Mouse (Mus musculus): ENCODE measurements at regions not wholly inside any gene's neighbourhood (a gene's known extent, or its start where the extent isn't known, plus 50 kb on each side); places are given as distances from the start of the nearest gene placed in this dataset.

DNA sequence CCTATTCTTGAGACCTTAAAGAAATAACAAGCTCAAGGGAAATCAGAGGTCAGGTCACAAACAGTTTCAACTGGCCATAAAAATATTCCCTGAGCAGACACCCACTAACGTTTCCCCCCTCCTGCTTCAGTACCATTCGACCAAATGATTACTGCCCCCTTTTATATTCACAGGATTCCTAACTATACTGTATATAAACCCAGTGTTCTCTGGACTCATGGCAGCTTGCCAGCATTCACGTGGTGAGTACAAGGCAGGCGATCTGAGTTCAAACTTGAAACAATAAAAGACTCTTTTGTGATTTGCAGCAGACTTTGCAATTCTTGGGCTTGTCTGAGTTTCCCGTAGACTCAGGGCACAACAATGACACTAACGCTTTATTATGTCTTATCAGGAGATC, 989.0 kb upstream of the H2afb3 start:
- no peaks in the 10 kb centered on the region for H3K36me3 ChIP-seq (ENCODE audit: control insufficient read depth, insufficient read depth, low read length)
- no peak overlapping the region for H3K4me3 ChIP-seq (ENCODE audit: control insufficient read depth, low read depth, low read length)
- H3K27me3 ChIP-seq (ENCODE audit: control insufficient read depth, insufficient read depth, low read length): no peaks in the 10 kb centered on the region
- no peaks in the 10 kb centered on the region for H3K4me1 ChIP-seq (ENCODE audit: control insufficient read depth, insufficient read depth, low read length)
- H3K27ac ChIP-seq (ENCODE audit: control insufficient read depth, insufficient read depth, low read depth, low read length): no peak overlapping the region
- no peak for TF ChIP-seq CTCF (IDR thresholded peaks at IDR 0.05; ENCODE audit: control insufficient read depth, insufficient read depth, insufficient replicate concordance, low read depth, low read length)
- no peak for TF ChIP-seq POLR2A (IDR thresholded peaks at IDR 0.05; ENCODE audit: control insufficient read depth, low read depth, low read length)

- no peaks in the 10 kb centered on the region for H3K36me3 ChIP-seq (ENCODE audit: control insufficient read depth, insufficient read depth, low read length)
- no peak overlapping the region for H3K4me3 ChIP-seq (ENCODE audit: control insufficient read depth, low read depth, low read length)
Observed at GRCm38 (mm10) chrX:121291239-121291638, 978.3 kb upstream of the H2afb3 start.

DNA sequence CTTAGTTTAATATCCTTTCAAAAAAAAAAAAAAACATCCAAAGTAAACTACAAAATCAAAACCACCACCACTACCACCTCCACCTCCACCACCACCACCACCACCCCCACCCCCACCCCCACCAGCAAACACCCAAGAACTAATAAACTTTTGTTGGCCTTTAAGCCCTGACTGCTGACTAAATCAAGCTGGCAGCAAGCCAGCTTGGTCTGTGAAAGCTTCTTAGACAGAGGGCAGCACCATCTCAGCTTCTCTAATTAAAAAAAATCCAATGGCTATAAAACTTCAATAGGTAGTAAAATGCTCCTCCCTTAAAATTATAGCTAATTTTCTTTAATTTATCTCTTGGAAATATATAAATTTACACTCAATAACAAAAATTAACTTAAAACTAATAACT, 957.2 kb upstream of the H2afb3 start:
- Histone ChIP-seq H3K36me3 (ENCODE audit: control insufficient read depth, insufficient read depth, low read length) (no peaks in the 10 kb centered on the region), H3K27ac (ENCODE audit: control insufficient read depth, insufficient read depth, low read depth, low read length) (no peak overlapping the region), H3K4me3 (ENCODE audit: control insufficient read depth, low read depth, low read length) (no peak overlapping the region), H3K27me3 (ENCODE audit: control insufficient read depth, insufficient read depth, low read length) (no peaks in the 10 kb centered on the region), H3K4me1 (ENCODE audit: control insufficient read depth, insufficient read depth, low read length) (no peaks in the 10 kb centered on the region)
- TF ChIP-seq CTCF (IDR thresholded peaks at IDR 0.05; ENCODE audit: control insufficient read depth, insufficient read depth, insufficient replicate concordance, low read depth, low read length) (no peak), POLR2A (IDR thresholded peaks at IDR 0.05; ENCODE audit: control insufficient read depth, low read depth, low read length) (no peak)

More at GRCm38 (mm10) chrX:121291239-121291638, 978.3 kb upstream of the H2afb3 start:
- no peak for TF ChIP-seq POLR2A (IDR thresholded peaks at IDR 0.05; ENCODE audit: control insufficient read depth, low read depth, low read length)
- TF ChIP-seq CTCF (IDR thresholded peaks at IDR 0.05; ENCODE audit: control insufficient read depth, insufficient read depth, insufficient replicate concordance, low read depth, low read length): no peak
- H3K4me1 ChIP-seq (ENCODE audit: control insufficient read depth, insufficient read depth, low read length): no peaks in the 10 kb centered on the region
- H3K27ac ChIP-seq (ENCODE audit: control insufficient read depth, insufficient read depth, low read depth, low read length): no peak overlapping the region
- no peaks in the 10 kb centered on the region for H3K27me3 ChIP-seq (ENCODE audit: control insufficient read depth, insufficient read depth, low read length)

- TF ChIP-seq POLR2A (IDR thresholded peaks at IDR 0.05; ENCODE audit: control insufficient read depth, low read depth, low read length) (no peak), CTCF (IDR thresholded peaks at IDR 0.05; ENCODE audit: control insufficient read depth, insufficient read depth, insufficient replicate concordance, low read depth, low read length) (no peak)
- H3K4me3 ChIP-seq (ENCODE audit: control insufficient read depth, low read depth, low read length): no peak overlapping the region
- no peaks in the 10 kb centered on the region for H3K27me3 ChIP-seq (ENCODE audit: control insufficient read depth, insufficient read depth, low read length)
- H3K36me3 ChIP-seq (ENCODE audit: control insufficient read depth, insufficient read depth, low read length): no peaks in the 10 kb centered on the region
- H3K27ac ChIP-seq (ENCODE audit: control insufficient read depth, insufficient read depth, low read depth, low read length): no peak overlapping the region
- no peaks in the 10 kb centered on the region for H3K4me1 ChIP-seq (ENCODE audit: control insufficient read depth, insufficient read depth, low read length)
Observed at GRCm38 (mm10) chrX:121269620-121270019, 956.7 kb upstream of the H2afb3 start.

DNA sequence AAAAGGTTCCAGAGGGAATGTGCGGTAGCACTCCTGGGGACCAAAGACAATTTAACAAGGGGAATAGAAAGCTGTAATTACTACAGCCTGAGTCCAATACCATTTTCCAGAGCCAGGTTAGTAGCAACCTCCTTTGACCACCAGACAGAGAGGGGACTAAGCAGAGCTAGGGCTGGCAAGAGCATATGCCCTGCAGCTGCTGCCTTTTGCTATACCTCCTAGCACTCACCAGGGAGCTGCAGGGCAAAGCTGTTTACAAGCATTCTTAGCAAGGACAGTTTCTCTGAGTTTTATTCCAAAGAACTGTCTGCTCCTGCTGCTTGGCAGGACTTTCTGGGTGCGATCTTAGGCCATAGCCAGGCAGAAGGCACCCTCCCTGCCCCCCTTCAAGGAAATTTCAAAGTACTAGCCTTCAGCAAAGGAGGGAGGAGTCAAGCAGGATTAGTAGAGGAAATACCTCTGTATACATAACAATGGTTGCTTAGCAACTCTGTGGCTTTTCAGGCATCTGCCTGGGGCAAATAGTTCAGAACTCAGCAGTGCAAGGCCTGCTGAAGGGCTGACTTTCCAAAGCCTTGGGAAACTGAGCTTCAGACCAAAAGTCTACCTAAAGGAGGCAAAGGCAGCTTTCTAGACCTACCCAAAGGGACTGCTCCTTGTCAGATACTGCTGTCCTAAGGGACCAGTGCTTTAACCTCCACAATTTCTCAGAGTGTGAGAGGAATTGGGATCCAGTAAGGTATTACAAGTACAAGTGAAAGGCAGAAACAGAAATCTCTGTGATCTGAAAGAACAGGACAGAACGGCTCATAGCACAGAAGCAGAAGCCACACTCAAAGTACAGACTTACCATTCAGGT, 919.5 kb upstream of the H2afb3 start:
- Histone ChIP-seq H3K36me3 (ENCODE audit: control insufficient read depth, insufficient read depth, low read length) (no peaks in the 10 kb centered on the region), H3K27ac (ENCODE audit: control insufficient read depth, insufficient read depth, low read depth, low read length) (peak overlapping the region; percentile 69), H3K27me3 (ENCODE audit: control insufficient read depth, insufficient read depth, low read length) (no peaks in the 10 kb centered on the region), H3K4me3 (ENCODE audit: control insufficient read depth, low read depth, low read length) (peak overlapping the region; percentile 42), H3K4me1 (ENCODE audit: control insufficient read depth, insufficient read depth, low read length) (no peaks in the 10 kb centered on the region)
- no peak for TF ChIP-seq CTCF (IDR thresholded peaks at IDR 0.05; ENCODE audit: control insufficient read depth, insufficient read depth, insufficient replicate concordance, low read depth, low read length)

Data from testis, adult 2 months (tissue).